Mouse (Mus musculus): ENCODE measurements at regions not wholly inside any gene's neighbourhood (a gene's known extent, or its start where the extent isn't known, plus 50 kb on each side); places are given as distances from the start of the nearest gene placed in this dataset.

- DNase-seq = peak; percentile 18 to 25
Observed at GRCm38 (mm10) chr1:186286401-186286800, 169.3 kb upstream of the Lyplal1 start.

- DNase-seq = peak; percentile 22 to 31
Observed at GRCm38 (mm10) chr1:186277981-186278634, 161.0 kb upstream of the Lyplal1 start.

- peak; percentile 56 to 65 for DNase-seq
Observed at GRCm38 (mm10) chr1:186271436-186271835, 154.3 kb upstream of the Lyplal1 start.

- no peak for DNase-seq
Observed at GRCm38 (mm10) chr1:186267317-186267716, 150.2 kb upstream of the Lyplal1 start.

GRCm38 (mm10) chr1:186264639-186265038 is 147.5 kb upstream of the Lyplal1 start:
- DNase-seq = peak; percentile 80 to 84

GRCm38 (mm10) chr1:186263955-186264354 is 146.8 kb upstream of the Lyplal1 start:
- DNase-seq = no peak

GRCm38 (mm10) chr1:186263196-186263595 is 146.1 kb upstream of the Lyplal1 start:
- DNase-seq = no peak

GRCm38 (mm10) chr1:186262040-186262439 is 144.9 kb upstream of the Lyplal1 start:
- no peak for DNase-seq

GRCm38 (mm10) chr1:186261326-186261833 is 144.3 kb upstream of the Lyplal1 start:
- peak; percentile 42 to 61 for DNase-seq

- no peak for DNase-seq
Observed at GRCm38 (mm10) chr1:186257611-186258010, 140.5 kb upstream of the Lyplal1 start.

GRCm38 (mm10) chr1:186255476-186256080 is 138.5 kb upstream of the Lyplal1 start:
- DNase-seq = peak; percentile 55 to 70

GRCm38 (mm10) chr1:186254500-186254899 is 137.4 kb upstream of the Lyplal1 start:
- no peak for DNase-seq

GRCm38 (mm10) chr1:186252551-186252950 is 135.4 kb upstream of the Lyplal1 start:
- DNase-seq = no peak

- peak; percentile 78 to 84 for DNase-seq
Observed at GRCm38 (mm10) chr1:186250316-186250715, 133.2 kb upstream of the Lyplal1 start.

GRCm38 (mm10) chr1:186249214-186249613 is 132.1 kb upstream of the Lyplal1 start:
- DNase-seq = no peak

- no peak for DNase-seq
Observed at GRCm38 (mm10) chr1:186245723-186246440, 128.8 kb upstream of the Lyplal1 start.

- DNase-seq = peak in 1 of 2 experiments; percentile 35
Observed at GRCm38 (mm10) chr1:186241112-186241511, 124.0 kb upstream of the Lyplal1 start.

- DNase-seq = no peak
Observed at GRCm38 (mm10) chr1:186237556-186237955, 120.4 kb upstream of the Lyplal1 start.

GRCm38 (mm10) chr1:186236267-186237020 is 119.3 kb upstream of the Lyplal1 start:
- no peak for DNase-seq

GRCm38 (mm10) chr1:186234536-186234935 is 117.4 kb upstream of the Lyplal1 start:
- DNase-seq = no peak

GRCm38 (mm10) chr1:186230476-186230875 is 113.4 kb upstream of the Lyplal1 start:
- DNase-seq = no peak

- no peak for DNase-seq
Observed at GRCm38 (mm10) chr1:186229856-186230255, 112.7 kb upstream of the Lyplal1 start.

GRCm38 (mm10) chr1:186228396-186228795 is 111.3 kb upstream of the Lyplal1 start:
- no peak for DNase-seq
